Mouse (Mus musculus): ENCODE results near the gene Lysmd3.

Gene Lysmd3

DNA sequence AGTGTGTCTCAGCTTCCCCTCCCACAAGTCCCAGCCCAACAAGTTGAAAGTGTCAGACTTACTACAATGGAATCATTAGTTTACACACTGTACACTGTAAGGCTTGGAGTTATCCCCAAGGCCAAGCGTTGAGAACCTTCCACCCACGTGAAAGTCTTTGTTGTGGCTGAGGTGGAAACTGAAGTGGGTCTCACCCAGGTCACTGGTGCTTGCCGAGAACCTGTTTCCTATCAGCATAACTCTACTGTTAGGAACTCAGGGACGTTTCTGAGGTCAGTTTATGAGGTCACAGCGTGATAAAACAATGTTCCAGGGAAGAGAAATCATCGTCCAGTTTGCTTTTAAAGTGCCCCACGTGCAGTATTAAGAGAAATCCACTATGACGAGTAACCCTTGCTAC lies 17.9 kb downstream of the Lysmd3 start:
- DNase-seq: no peak

DNA sequence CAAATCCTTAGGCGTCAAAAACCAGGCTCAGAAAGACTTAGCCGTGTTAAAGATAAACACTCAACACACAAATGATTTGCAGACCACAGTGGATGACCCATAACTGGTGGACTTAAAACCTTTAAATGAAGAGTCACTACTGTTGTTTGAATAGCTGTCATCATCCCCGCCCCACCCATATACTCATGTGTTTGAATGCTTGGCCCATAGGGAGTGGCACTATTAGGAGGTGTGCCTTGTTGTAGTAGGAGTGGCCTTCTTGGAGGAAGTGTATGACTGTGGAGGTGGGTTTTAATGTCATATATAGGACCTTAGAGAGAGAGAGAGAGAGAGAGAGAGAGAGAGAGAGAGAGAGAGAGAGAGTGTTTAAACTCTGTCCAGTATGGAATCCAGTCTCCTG lies 25.6 kb downstream of the Lysmd3 start:
- DNase-seq: no peak

DNA sequence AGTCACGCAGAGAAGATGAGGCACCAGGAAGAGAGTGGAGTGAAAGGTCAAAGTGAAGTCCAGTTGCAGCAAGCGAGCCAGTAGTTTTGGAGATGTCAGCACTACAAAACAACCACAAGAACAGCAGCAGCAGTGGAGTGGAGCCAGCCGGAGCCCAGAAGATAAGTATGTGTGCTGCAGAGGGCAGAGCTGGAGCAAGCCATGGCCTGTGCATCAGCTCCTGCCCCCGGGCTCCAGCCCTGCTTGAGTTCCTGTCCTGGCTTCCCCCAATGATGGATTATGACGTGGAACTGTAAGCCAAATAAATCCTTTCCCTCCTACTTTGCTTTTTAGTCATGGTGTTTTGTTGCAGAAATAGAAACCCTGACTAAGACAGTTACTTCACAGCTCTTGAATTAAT lies 26.8 kb downstream of the Lysmd3 start:
- DNase-seq: no peak

DNA sequence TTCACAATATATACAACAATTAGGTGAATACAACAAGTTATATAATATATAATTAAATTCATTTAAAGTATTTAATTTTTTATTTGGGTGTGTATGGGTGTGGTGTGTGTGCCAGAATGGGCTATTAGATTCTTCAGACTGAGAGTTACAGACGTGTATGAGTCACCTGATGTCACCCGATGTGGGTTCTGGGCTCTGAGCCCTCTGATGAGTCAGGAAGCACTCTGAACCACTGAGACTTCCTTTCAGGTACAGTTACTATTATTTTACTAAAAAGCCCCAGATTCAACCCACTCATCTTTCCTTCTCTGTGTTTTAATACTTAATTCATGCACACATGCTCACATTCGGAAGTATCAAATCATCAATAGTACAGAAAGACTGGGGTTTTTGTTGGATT lies 27.4 kb downstream of the Lysmd3 start:
- DNase-seq: no peak

DNA sequence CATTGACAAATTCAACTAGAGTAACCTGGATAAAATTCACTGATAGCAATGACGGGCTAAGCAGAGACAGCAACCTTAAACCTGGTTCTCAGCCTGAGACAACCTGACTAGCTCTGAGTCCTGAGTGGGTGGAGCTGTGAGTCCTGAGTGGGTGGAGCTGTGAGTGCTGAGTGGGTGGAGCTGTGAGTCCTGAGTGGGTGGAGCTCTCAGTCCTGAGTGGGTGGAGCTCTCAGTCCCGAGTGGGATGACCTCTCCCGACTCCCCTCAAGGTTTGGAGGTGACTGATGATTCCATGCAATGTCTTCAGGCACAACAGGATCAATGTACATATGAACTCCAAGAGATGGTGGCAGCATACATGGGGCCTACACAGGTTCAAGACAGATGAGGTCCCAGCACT lies 32.1 kb downstream of the Lysmd3 start:
- DNase-seq: no peak

DNA sequence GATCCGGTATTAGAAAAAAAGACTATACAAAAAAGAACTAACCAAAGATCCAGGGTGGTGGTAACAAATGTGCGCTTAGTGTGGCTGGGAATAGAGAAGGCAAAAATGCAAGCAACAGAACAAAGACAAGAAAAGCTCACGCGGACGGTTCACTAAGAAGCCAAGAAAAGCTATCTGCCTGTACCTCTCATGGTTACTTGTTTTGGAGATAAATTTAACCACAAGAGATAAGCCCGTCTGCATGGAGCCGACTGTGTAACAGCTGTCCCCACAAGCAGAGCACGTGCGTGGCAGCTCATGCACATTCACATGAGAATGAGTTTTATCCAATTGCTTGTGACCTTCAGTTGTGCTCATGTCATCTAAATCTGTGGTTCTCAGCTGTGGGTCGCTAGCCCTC lies 33.0 kb downstream of the Lysmd3 start:
- DNase-seq: no peak

DNA sequence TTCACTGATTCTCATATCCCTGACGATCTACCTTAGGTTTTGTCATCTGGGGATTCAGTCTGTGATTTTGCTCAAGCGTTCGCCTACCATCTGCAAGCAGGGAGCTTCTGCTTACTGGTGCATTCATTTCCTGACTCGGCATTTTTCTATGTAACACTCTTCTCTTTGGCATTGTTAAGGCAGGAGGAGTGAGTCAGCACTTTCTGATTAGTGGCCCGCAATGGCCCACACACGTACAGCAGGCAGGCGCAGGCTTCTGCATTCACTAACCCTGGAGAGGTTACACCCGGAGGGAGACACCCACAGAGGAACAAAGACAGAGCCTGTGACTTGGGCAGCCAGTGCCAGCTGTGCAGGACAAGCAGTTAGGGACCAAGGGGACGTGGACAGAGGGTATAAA lies 34.1 kb downstream of the Lysmd3 start:
- peak in 1 of 2 experiments; percentile 27 for DNase-seq

DNA sequence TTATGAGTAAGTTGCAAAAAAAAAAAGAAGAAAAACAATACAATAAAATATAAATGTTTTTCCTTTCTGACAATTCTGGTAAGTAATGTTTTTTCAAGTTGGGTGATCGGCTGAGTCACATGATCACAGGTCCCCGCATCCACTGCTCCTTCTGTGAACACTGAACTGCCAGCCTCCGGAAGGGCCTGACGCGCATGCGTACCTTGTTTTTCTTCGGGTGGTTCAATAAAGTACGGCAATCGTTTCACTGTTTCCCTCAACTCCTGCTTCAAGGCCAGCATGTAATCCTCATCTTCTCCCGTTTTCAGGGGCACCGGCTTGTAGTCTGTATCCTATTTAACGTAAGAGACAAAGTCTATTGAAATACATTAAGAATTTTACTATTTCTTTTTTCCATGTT lies 37.0 kb downstream of the Lysmd3 start:
- peak in 1 of 2 experiments; percentile 9 for DNase-seq

DNA sequence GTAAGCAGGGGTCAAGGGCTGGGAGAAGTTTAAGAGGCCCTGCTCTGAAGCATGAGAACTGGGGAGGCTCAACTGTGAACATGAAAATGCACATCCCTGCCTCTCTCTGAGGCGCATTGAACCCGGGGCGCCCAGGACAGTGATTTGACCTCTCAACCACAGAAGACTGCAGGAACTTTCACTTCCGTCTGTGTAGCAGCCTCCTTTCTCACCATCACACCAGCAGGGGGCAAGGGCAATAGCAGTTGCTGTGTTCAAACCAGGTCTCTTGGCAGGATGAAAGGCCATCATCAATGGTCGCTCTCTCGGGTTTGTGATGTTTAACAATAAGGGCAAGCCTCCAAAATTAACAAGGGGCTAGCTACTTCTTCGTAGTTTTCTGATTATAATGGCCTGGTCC lies 45.7 kb downstream of the Lysmd3 start:
- DNase-seq: no peak

DNA sequence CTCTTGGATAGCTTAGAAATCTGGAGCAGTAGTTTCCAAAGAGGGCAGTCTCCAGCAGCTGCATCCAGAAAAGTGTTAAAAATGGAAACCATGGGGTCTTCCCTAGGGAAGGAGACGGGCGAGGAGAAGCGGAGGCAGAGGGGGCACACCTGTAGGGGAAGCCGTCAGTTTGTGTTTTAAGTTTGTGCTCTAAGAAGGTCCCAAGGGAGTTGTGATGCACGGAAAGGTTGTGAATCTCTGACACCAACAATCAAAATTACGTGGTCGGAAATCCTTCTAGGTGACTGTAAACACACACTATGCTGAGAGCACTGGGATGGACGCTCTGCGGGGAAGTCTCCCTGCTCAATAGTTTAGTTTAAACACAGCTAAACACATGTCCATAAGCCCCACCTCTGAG lies 46.2 kb downstream of the Lysmd3 start:
- DNase-seq: no peak

DNA sequence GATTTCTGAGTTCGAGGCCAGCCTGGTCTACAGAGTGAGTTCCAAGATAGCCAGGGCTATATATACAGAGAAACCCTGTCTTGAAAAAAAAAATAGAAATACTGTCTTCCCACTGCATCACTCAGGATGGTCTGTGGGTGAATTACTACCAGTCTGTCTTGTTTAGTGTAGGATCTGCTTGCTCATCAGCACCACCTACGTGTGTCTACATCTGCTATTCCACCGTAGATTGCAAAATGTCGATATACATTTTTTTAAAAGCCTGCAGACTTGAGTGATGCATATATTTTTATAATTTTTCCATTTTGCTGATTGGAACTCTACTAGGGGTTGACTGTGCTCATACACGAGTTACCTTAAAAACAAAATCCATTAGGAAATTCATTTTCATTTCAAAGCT lies 48.8 kb downstream of the Lysmd3 start:
- DNase-seq: no peak

DNA sequence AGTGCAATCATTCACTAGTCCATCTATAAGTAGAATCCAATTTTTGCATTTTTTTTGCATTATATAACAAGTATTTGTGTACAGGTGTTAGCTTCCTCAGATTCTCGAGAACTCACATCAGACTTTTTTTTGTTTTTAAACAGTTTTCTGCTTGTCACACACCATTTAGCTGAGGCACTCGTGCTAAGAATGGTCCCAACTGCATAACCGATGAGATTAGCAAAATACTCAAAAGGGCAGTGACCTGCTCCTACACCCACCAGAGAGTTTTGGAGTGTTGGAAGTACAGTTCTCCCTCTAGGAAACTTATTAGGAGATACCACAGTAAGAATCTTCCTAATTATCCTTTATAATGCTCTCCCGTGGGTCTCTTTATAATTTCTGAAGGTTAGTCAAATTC lies 52.3 kb downstream of the Lysmd3 start:
- DNase-seq: no peak

DNA sequence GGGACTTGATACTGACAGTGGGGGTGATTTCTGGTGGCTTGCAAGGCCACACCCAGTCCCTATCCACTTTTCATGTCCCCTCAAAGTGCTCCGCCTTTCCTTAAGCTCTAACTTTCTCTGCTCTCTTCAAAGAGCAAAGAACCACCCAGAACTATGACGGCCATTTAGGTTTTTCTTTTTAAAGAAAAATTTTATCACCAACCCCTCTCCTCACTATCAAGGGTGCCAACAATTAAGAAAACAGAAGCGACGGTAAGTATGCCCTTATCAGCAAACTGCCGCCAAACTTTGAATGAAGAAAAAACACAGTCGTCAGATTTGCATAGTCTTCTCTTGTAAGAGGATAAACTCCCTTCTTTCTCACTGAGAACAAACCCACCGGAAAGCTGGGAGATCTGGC lies 52.8 kb downstream of the Lysmd3 start:
- DNase-seq: peak in 1 of 2 experiments; percentile 1

DNA sequence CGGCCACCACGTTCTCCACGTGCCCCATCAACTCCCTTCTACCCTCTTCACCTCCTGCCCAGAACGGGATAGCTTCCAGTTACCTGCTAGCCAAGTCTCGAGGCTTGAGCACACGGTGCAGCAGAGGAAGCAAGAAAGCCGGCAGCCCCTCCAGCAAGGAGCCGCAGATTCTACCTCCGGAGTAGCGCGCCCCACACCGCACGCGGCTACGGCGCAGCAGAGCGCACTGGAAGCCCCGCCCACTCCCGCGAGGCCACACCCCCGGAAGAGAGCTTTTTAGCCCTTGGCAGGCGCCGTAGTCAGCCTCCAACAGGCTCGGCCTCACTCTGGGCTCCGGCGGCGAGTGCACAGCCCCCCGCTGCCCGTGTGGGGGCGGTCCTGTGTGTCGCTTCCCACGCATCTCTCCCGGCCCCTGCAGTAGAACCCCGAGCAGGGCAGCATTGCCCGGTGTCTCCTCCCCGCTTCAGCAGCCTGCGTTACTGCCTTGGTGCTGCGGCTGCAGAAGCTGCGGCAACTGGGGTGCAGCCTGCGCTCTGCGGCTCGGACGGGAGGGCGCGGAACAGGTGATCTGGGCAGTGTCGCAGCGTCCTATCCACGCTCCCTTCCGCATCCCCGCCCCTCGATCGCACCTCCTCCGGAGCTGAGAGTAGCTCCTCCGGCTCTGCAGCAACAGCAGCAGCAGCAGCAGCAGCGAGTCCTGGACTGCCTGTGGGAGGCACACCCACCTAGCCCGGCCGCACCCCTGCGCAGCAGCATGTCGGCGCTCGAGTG lies 53.5 kb downstream of the Lysmd3 start, which contains the start of the genes Polr3g and Mblac2:
Gene Polr3g, minus strand, starts transcription at position 239 of the 771 bp plus-strand sequence.
Gene Mblac2, plus strand, starts transcription at position 567 of the 771 bp plus-strand sequence.
- peak; percentile 94 to 98 for DNase-seq

DNA sequence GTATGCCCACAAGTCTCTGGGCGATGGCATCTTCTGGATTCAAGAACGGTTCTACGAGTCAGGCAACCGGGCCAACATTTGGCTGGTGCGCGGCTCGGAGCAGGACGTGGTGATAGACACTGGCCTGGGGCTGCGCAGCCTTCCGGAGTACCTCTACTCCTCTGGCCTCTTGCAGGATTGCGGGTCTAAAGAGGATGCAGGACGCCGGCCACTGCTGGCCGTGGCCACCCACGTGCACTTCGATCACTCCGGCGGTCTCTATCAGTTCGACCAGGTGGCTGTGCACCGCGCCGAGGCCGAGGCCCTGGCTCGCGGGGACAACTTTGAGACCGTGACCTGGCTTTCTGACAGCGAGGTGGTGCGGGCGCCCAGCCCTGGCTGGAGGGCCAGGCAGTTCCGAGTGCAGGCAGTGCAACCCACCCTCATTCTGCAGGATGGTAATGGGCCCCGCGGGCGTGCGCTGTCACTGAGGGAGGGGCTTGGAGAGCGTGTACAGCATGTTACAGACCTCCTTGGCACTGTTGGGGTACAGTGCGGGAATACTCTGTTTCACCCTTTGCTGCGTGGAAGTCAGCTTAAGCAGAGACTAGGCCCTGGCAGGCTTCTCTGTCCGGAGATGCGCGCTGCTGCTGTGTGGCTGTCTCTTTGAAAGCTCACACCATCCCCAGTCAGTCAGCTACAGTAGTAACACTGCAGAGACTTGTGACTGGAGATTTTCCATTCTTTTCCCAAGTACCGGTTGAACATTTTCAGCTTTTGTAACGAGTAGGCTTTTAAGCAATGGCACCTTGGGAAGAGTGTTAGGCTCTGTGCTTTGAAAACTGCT lies 54.3 kb downstream of the Lysmd3 start:
- DNase-seq: peak; percentile 12 to 52

DNA sequence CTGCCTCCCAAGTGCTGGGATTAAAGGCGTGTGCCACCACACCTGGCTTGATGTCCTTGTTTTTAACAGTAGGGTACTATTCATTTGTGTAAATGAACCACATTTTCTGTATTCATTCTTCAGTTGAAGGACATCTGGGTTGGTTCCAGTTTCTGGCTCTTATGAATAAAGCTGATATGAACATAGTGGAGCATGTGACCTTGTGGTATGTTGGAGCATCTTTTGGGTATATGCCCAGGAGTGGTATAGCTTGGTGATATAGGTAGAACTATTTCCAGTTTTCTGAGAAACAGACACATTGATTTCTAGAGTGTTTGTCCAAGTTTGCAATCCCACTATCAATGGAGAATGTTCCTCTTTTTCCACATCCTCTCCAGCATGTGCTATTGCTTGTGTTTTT lies 56.4 kb downstream of the Lysmd3 start:
- no peak for DNase-seq

Measured in kidney, postnatal 36 days (tissue).